Mouse (Mus musculus) liver, embryonic 14.5 days (tissue): ENCODE results near the gene Letmd1.

Experiments
- CTCF ChIP-seq: IDR thresholded peaks from 2 replicates; pipeline ENCODE4 v1.5.1; 2016; ENCODE audit warnings: antibody characterized with exemption, low read depth, control low read depth
- EP300 ChIP-seq: IDR thresholded peaks from 2 replicates; pipeline ENCODE4 v1.6.1; 2016; ENCODE audit warnings: antibody characterized with exemption, low read depth

DNA sequence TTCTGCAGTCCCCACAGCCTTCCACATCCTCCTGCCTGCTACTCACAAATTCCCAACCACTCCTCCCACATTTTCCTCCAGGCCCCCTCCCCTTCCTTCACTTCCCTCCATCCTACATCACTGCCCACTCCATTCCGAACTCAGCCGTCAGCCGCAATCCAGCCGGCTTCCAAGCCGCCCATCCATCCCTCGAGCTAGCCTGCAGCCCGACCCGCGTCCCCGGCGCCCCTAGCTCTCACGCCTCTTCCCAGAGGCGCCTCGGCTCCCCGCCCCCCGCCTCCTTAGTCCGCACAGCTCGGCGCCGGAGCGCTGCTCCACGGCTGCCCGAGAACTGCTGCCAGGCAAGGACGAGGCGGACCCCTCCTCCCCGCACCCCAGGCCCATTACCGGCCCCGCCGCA, 25.8 kb downstream of the Letmd1 start:
- TF ChIP-seq CTCF (no peak), EP300 (no peak)
